Mouse (Mus musculus): ENCODE data around the gene Nfib.

GRCm38 (mm10) chr4:82662222-82662621 is 43.3 kb downstream of the Nfib start:
- TF ChIP-seq CTCF (IDR thresholded peaks at IDR 0.05; ENCODE audit: borderline replicate concordance, control insufficient read depth, extremely low read depth, insufficient read depth, low read length, poor library complexity) = no peak
- no peak for TF ChIP-seq POLR2A (IDR thresholded peaks at IDR 0.05; ENCODE audit: control insufficient read depth, extremely low read depth, insufficient read depth, low read length, poor library complexity)

All from thymus, adult 2 months (tissue).